Mouse (Mus musculus): ENCODE data around the gene Otud4.
"Not testable (repeated sequence)": the region's sequence is repeated elsewhere in the genome, so short reads cannot be mapped to it uniquely, and the experiment has no call there.

The Otud4 gene

GRCm38 (mm10) chr8:79638707-79639549 is 490 bp upstream of the Otud4 start:
- peak; percentile 99 for DNase-seq (ENCODE audit: low spot score)

- DNase-seq (ENCODE audit: low spot score), result no peak
These were observed 1.7 kb downstream of the Otud4 start for GRCm38 (mm10) chr8:79641119-79641518.

- peak; percentile 13 for DNase-seq (ENCODE audit: low spot score)
These were observed 10.2 kb downstream of the Otud4 start for GRCm38 (mm10) chr8:79649569-79649968.

GRCm38 (mm10) chr8:79650158-79650814 is 10.9 kb downstream of the Otud4 start:
- peak; percentile 12 for DNase-seq (ENCODE audit: low spot score)

- no peak for DNase-seq (ENCODE audit: low spot score)
These were observed 14.3 kb downstream of the Otud4 start for GRCm38 (mm10) chr8:79653736-79654135.

- DNase-seq (ENCODE audit: low spot score), result not testable (repeated sequence)
These were observed 19.3 kb downstream of the Otud4 start for GRCm38 (mm10) chr8:79658715-79659114.

GRCm38 (mm10) chr8:79676461-79676860 is 37.0 kb downstream of the Otud4 start:
- no peak for DNase-seq (ENCODE audit: low spot score)

GRCm38 (mm10) chr8:79679005-79679404 is 39.6 kb downstream of the Otud4 start:
- no peak for DNase-seq (ENCODE audit: low spot score)

GRCm38 (mm10) chr8:79680083-79680482 is 40.7 kb downstream of the Otud4 start:
- not testable (repeated sequence) for DNase-seq (ENCODE audit: low spot score)

- no peak for DNase-seq (ENCODE audit: low spot score)
These were observed 41.1 kb downstream of the Otud4 start for GRCm38 (mm10) chr8:79680555-79680954.

- DNase-seq (ENCODE audit: low spot score), result no peak
These were observed 41.5 kb downstream of the Otud4 start for GRCm38 (mm10) chr8:79680965-79681364.

- DNase-seq (ENCODE audit: low spot score), result not testable (repeated sequence)
These were observed 46.5 kb downstream of the Otud4 start for GRCm38 (mm10) chr8:79685927-79686326.

- no peak for DNase-seq (ENCODE audit: low spot score)
These were observed 53.1 kb downstream of the Otud4 start for GRCm38 (mm10) chr8:79692531-79692930.

GRCm38 (mm10) chr8:79706687-79707086 is 67.3 kb downstream of the Otud4 start:
- no peak for DNase-seq (ENCODE audit: low spot score)

GRCm38 (mm10) chr8:79711064-79711961 is 71.9 kb downstream of the Otud4 start, which contains the start of the genes Abce1 and Anapc10:
Gene Abce1 (minus strand): TSS chr8:79711740.
Gene Anapc10 (plus strand): TSS chr8:79711820.
- DNase-seq (ENCODE audit: low spot score), result peak; percentile 98

- DNase-seq (ENCODE audit: low spot score), result no peak
These were observed 73.3 kb downstream of the Otud4 start for GRCm38 (mm10) chr8:79712676-79713075.

- no peak for DNase-seq (ENCODE audit: low spot score)
These were observed 82.1 kb downstream of the Otud4 start for GRCm38 (mm10) chr8:79721537-79721936.

GRCm38 (mm10) chr8:79723308-79723707 is 83.9 kb downstream of the Otud4 start:
- DNase-seq (ENCODE audit: low spot score), result no peak

- no peak for DNase-seq (ENCODE audit: low spot score)
These were observed 85.2 kb downstream of the Otud4 start for GRCm38 (mm10) chr8:79724589-79724988.
